ENCODE assay signal across 8 mouse cellular contexts in the genomic region with DNA sequence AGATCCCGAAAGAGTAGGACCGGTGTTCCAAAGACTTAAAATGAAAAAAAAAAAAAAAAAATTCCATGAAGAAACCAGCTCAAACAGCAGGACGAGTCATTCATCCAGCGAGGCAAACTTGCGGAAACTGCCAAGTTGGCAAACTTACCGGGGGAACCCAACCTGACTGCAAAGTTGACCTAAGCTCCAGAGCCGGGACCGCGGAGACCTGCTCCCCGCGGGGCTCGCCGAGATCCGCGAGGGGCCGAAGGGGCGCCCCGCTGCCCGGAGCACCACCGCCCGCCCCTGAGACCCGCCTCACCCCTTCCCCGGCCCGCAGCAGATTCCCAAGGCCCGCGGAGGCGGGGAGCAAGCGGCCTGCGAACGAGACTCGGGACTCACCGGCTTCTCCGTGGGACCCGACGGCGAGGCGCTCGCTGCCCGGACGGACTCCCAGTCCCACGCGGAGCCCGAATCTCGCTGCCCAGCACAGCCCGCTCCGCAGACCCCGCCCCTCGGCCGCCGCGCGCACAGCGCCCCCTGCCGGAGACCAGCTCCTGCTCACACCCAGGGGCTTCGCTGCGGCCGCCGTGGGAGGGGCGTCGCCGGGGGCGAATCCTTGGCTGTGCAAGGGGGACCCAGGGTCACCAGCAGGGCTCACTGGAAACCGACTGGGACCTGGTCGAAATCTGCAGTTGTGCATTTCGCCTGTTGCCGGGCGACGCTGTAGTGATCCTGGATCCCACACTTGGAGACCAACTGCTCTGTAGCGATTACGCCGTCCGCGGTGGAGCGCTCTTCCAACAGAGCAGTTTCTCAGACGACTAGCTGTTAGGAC. TPM values are rescaled to one million over a fixed set of nuclear protein-coding genes. Genes with fewer than 3 reads are reported as not detected.
DNase-seq lines count a peak whose midpoint lies in the region; ATAC-seq lines count a peak whose summit lies in the region.

A gene (minus strand): TSS at position 461 of the 817 bp plus-strand sequence.

- peaks cover 13% of the 10 kb centered on the region; the same call in 1 of the 2 replicates for H3K27me3 ChIP-seq in forebrain, embryonic 15.5 days
- H3K27me3 ChIP-seq in liver, embryonic 16.5 days (ENCODE audit: control insufficient read depth, insufficient read depth, low read depth, low read length), result peaks cover 10% of the 10 kb centered on the region
- H3K27me3 ChIP-seq in neural tube, embryonic 14.5 days (ENCODE audit: control insufficient read depth, insufficient read depth, low read length), result peaks cover 3% of the 10 kb centered on the region; the same call in 1 of the 2 replicates

- ATAC-seq in cerebellum, adult (ENCODE audit: insufficient number of reproducible peaks, low FRiP score, low TSS enrichment), result peak; percentile 88
- ATAC-seq in forebrain, embryonic 15.5 days (replicated peaks), result peak; percentile 95
- ATAC-seq in liver, embryonic 16.5 days (ENCODE audit: low read depth), result peak; percentile 85
- ATAC-seq in neural tube, embryonic 14.5 days (ENCODE audit: low read depth), result peak; percentile 93

- WGBS in forebrain, embryonic 15.5 days, result under 1% methylated on average over 71 of the region's 75 CpGs
- WGBS in liver, embryonic 16.5 days (ENCODE audit: insufficient replicate concordance), result under 1% methylated on average over 70 of the region's 75 CpGs
- WGBS in neural tube, embryonic 14.5 days, result under 1% methylated on average over 64 of the region's 75 CpGs

- H3K9ac ChIP-seq in forebrain, embryonic 15.5 days (replicated peaks), result peak within 1 kb of the TSS; percentile 53
- peak within 1 kb of the TSS; percentile 60 for H3K9ac ChIP-seq in liver, embryonic 16.5 days (ENCODE audit: low read depth, low read length)
- peak within 1 kb of the TSS; percentile 46; the same call in 1 of the 2 replicates for H3K9ac ChIP-seq in neural tube, embryonic 14.5 days (replicated peaks; ENCODE audit: low read depth, low read length)

- peak within 1 kb of the TSS; percentile 98 for H3K4me2 ChIP-seq in forebrain, embryonic 15.5 days (replicated peaks)
- peak within 1 kb of the TSS; percentile 66 for H3K4me2 ChIP-seq in liver, embryonic 16.5 days (ENCODE audit: low read depth, low read length)
- peak within 1 kb of the TSS; percentile 93 for H3K4me2 ChIP-seq in neural tube, embryonic 14.5 days (ENCODE audit: low read depth, low read length)

- H3K4me3 ChIP-seq in forebrain, embryonic 15.5 days, result peak within 1 kb of the TSS; percentile 58
- H3K4me3 ChIP-seq in liver, embryonic 16.5 days (ENCODE audit: low read depth, low read length), result peak within 1 kb of the TSS; percentile 62
- H3K4me3 ChIP-seq in neural tube, embryonic 14.5 days (ENCODE audit: low read depth, low read length), result peak within 1 kb of the TSS; percentile 52

- intact Hi-C loops in heart, postnatal 25 days (cut with DNase I), result loop anchor here (1.0 to 5.0 kb wide), 3 partner anchors 87 to 255 kb away; a partner anchor contains a TSS

- peak; percentile 50 for DNase-seq in CD4-positive, CD25-positive, alpha-beta regulatory T cell, adult 2 months (ENCODE audit: low read depth, low spot score)
- DNase-seq in heart, postnatal 25 days (ENCODE audit: low spot score), result peak; percentile 64
- DNase-seq in layer of hippocampus, adult 11-12 months (ENCODE audit: low spot score), result peak; percentile 73
- peak; percentile 98 for DNase-seq in testis, postnatal 10 days (ENCODE audit: low spot score)

- H3K27ac ChIP-seq in forebrain, embryonic 15.5 days (replicated peaks), result no peak within 1 kb of the TSS
- H3K27ac ChIP-seq in liver, embryonic 16.5 days (ENCODE audit: low read length), result no peak within 1 kb of the TSS
- no peak within 1 kb of the TSS for H3K27ac ChIP-seq in neural tube, embryonic 14.5 days (ENCODE audit: low read depth, low read length)

- H3K4me1 ChIP-seq in forebrain, embryonic 15.5 days, result peaks cover 12% of the 10 kb centered on the region
- H3K4me1 ChIP-seq in liver, embryonic 16.5 days (ENCODE audit: control insufficient read depth, low read depth, low read length), result no peaks in the 10 kb centered on the region
- no peaks in the 10 kb centered on the region; the same call in 1 of the 2 replicates for H3K4me1 ChIP-seq in neural tube, embryonic 14.5 days (ENCODE audit: control insufficient read depth, insufficient read depth, low read length)

- no peaks in the 10 kb centered on the region for H3K36me3 ChIP-seq in forebrain, embryonic 15.5 days
- no peaks in the 10 kb centered on the region for H3K36me3 ChIP-seq in liver, embryonic 16.5 days (ENCODE audit: control insufficient read depth, insufficient read depth)
- no peaks in the 10 kb centered on the region for H3K36me3 ChIP-seq in neural tube, embryonic 14.5 days (ENCODE audit: control insufficient read depth, insufficient read depth, low read length)

- no peaks in the 10 kb centered on the region for H3K9me3 ChIP-seq in forebrain, embryonic 15.5 days
- H3K9me3 ChIP-seq in liver, embryonic 16.5 days (replicated peaks; ENCODE audit: control insufficient read depth, low read length), result no peaks in the 10 kb centered on the region
- H3K9me3 ChIP-seq in neural tube, embryonic 14.5 days (ENCODE audit: control insufficient read depth, low read length), result no peaks in the 10 kb centered on the region

RNA-seq across cellular contexts. Expression of the gene that starts here (rescaled TPM):
- 1.9 and 2.8 TPM in 2 replicates for polyA plus RNA-seq in forebrain, embryonic 15.5 days (2015; fragmentation: Nextera tagmentation; extraction: Ambion mirVana)
- not detected for total RNA-seq in heart, postnatal 25 days (2021)
- polyA plus RNA-seq in liver, embryonic 16.5 days (2015; fragmentation: Nextera tagmentation; extraction: Ambion mirVana), result 3.1 and 3.4 TPM in 2 replicates
- 0.88 and 1.8 TPM in 2 replicates for polyA plus RNA-seq in neural tube, embryonic 14.5 days (2014; fragmentation: Nextera tagmentation; extraction: Ambion mirVana)

Comparison
In these comparisons a context has a peak if more than half of its experiments do, and no peak if none do; other contexts are left out.
1. Peak in DNase-seq in heart, postnatal 25 days; RNA of the gene not detected or under 1 TPM.